Mouse (Mus musculus): ENCODE data around the gene Slc25a39.

DNA sequence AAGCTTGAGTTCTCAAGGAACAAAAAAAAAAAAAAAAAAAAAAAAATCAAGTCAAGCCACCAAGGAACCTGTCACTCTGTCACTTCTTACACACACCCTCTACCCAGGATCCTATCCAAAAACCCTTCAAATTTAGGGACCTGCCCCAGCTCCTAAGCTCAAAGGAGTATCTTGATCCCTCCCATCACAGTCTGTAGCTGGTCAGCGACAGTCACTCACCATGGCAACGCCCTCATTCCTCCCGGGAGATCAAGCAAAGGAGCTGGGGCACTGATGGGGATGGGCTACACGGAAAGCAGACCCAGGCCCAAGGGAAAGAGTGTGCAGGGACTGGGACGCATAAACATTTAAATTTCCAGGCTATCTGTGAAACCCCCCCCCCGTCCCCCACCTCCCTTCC lies 37.0 kb upstream of the Slc25a39 start:
- TF ChIP-seq CTCF (IDR thresholded peaks at IDR 0.05) (no peak), EP300 (IDR thresholded peaks at IDR 0.05) (no peak)
